7 mouse cellular contexts compared by ENCODE assay signal in genomic region chr14:33808593-33809265, GRCm38 (mm10).
DNase-seq lines count a peak whose midpoint lies in the region; ATAC-seq and TF ChIP-seq lines count a peak whose summit lies in the region.

No protein-coding gene starts in this region.

- peak overlapping the region; percentile 12; the same call in 1 of the 2 replicates for H3K27ac ChIP-seq in kidney, adult 2 months (ENCODE audit: insufficient read depth, low read depth, low read length)
- H3K27ac ChIP-seq in lung, embryonic 14.5 days (ENCODE audit: low read depth): peak overlapping the region; percentile 65
- H3K27ac ChIP-seq in hindbrain, embryonic 12.5 days: no peak overlapping the region

- TF ChIP-seq POLR2A in kidney, adult 2 months (IDR thresholded peaks at IDR 0.05; ENCODE audit: low read depth, low read length): no peak

- no peak overlapping the region for H3K4me2 ChIP-seq in lung, embryonic 14.5 days
- H3K4me2 ChIP-seq in hindbrain, embryonic 12.5 days (replicated peaks): no peak overlapping the region

- H3K9me3 ChIP-seq in lung, embryonic 14.5 days (ENCODE audit: low read depth, low read length): no peaks in the 10 kb centered on the region
- no peaks in the 10 kb centered on the region for H3K9me3 ChIP-seq in hindbrain, embryonic 12.5 days (replicated peaks)

- no peaks in the 10 kb centered on the region for H3K36me3 ChIP-seq in kidney, adult 2 months (ENCODE audit: control insufficient read depth, insufficient read depth, low read length)
- H3K36me3 ChIP-seq in lung, embryonic 14.5 days (ENCODE audit: insufficient read depth): no peaks in the 10 kb centered on the region
- H3K36me3 ChIP-seq in hindbrain, embryonic 12.5 days: no peaks in the 10 kb centered on the region

- no peaks in the 10 kb centered on the region for H3K27me3 ChIP-seq in kidney, adult 2 months (replicated peaks; ENCODE audit: control insufficient read depth, insufficient read depth, low read length)
- H3K27me3 ChIP-seq in lung, embryonic 14.5 days (ENCODE audit: insufficient read depth, low read length): no peaks in the 10 kb centered on the region
- H3K27me3 ChIP-seq in hindbrain, embryonic 12.5 days: no peaks in the 10 kb centered on the region; the same call in 1 of the 2 replicates

- WGBS in kidney, adult 2 months: 32% methylated on average over 11 of the region's 11 CpGs
- 16% methylated on average over 11 of the region's 11 CpGs for WGBS in lung, embryonic 14.5 days
- WGBS in hindbrain, embryonic 12.5 days: 59% methylated on average over 11 of the region's 11 CpGs

- no peak overlapping the region for H3K4me3 ChIP-seq in kidney, adult 2 months (ENCODE audit: insufficient read depth, low read depth, low read length)
- H3K4me3 ChIP-seq in lung, embryonic 14.5 days (ENCODE audit: low read depth, low read length): no peak overlapping the region
- H3K4me3 ChIP-seq in hindbrain, embryonic 12.5 days: no peak overlapping the region

- H3K4me1 ChIP-seq in kidney, adult 2 months (ENCODE audit: control insufficient read depth, insufficient read depth, low read length): peaks cover 3% of the 10 kb centered on the region; the same call in 1 of the 2 replicates
- peaks cover 35% of the 10 kb centered on the region for H3K4me1 ChIP-seq in lung, embryonic 14.5 days (ENCODE audit: insufficient read depth)
- peaks cover 14% of the 10 kb centered on the region for H3K4me1 ChIP-seq in hindbrain, embryonic 12.5 days

- TF ChIP-seq CTCF in kidney, adult 2 months (conservative IDR thresholded peaks at IDR 0.05; ENCODE audit: insufficient read depth, insufficient read length, low read depth, low read length): no peak
- no peak for TF ChIP-seq CTCF in lung, embryonic 14.5 days (IDR thresholded peaks at IDR 0.05; ENCODE audit: low read depth)

- ATAC-seq in lung, embryonic 14.5 days (ENCODE audit: insufficient read depth): peak; percentile 88
- ATAC-seq in hindbrain, embryonic 12.5 days (ENCODE audit: low FRiP score): no peak

- peak; percentile 45 for DNase-seq in embryo, embryonic 9.5 days (ENCODE audit: extremely low spot score)
- peak; percentile 47 to 48 for DNase-seq in gastrocnemius, adult 8-10 months (ENCODE audit: low spot score in 2 of 2)
- peak; percentile 79 for DNase-seq in kidney, adult 2 months
- peak; percentile 86 for DNase-seq in lung, embryonic 14.5 days
- DNase-seq in layer of hippocampus, postnatal 14 days (ENCODE audit: low spot score in 2 of 2): no peak
- DNase-seq in cerebellum, adult 11-12 months: no peak

- no peak overlapping the region for H3K9ac ChIP-seq in lung, embryonic 14.5 days
- H3K9ac ChIP-seq in hindbrain, embryonic 12.5 days: no peak overlapping the region

Comparison
In these comparisons a context has a peak if more than half of its experiments do, and no peak if none do; other contexts are left out.
1. DNase-seq: peak in embryo, embryonic 9.5 days (single experiment), gastrocnemius, adult 8-10 months (2 of 2), kidney, adult 2 months (single experiment) and lung, embryonic 14.5 days (single experiment); none in layer of hippocampus, postnatal 14 days (0 of 2) and cerebellum, adult 11-12 months (single experiment).